Mouse (Mus musculus) E14TG2a.4 (cell line): ENCODE results near the gene BC005537.

Source experiments
- CTCF ChIP-seq: conservative IDR thresholded peaks from 2 replicates; pipeline ENCODE4 v1.5.1; 2014; ENCODE audit warnings: low read length
- NANOG ChIP-seq: IDR thresholded peaks from 2 replicates; pipeline ENCODE4 v1.6.1; 2014; ENCODE audit warnings: borderline replicate concordance, low read length, mixed read lengths
- POU5F1 ChIP-seq: IDR thresholded peaks from 2 replicates; pipeline ENCODE4 v1.6.1; 2014; ENCODE audit warnings: low read length, borderline replicate concordance

DNA sequence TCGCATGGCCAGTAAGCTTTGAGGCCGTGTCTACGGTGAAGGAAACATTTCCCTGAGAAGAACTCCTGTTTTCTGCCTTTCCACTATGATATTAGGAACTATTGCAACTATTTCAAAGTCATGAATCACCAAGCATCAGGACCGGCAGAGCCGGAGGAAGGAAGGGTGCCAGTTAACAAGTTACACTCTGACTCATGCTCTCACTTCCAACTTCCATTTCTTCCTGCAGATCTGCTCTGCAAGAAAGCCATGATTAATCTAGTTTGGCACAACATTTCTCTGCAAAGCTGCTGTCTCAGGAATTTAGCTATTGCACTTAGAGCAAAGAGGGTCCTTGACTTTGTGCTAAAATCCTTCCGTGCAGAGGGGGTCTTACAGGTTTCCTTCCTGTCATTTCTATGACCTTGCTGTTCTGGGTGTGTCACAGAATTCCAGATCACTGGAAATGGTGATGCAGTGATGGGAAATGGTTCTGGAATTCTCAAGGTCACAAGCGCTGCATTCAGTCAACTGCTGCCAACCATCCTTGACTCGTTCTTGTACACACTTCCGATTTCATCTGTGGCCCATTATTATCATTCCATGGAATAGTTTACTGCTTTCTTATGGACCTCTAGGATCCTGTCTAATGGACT lies 8.9 kb upstream of the BC005537 start:
- no peak for TF ChIP-seq CTCF
- no peak for TF ChIP-seq POU5F1
- no peak for TF ChIP-seq NANOG
